Mouse (Mus musculus) hindbrain, embryonic 14.5 days (tissue): Measurements from ENCODE around the gene Wdr12. TPM values are rescaled to one million over a fixed set of nuclear protein-coding genes. Genes with fewer than 3 reads are reported as not detected.
"Not testable (repeated sequence)": the region's sequence is repeated elsewhere in the genome, so short reads cannot be mapped to it uniquely, and the experiment has no call there.

ENCODE experiments used
- ATAC-seq: fragments of 200-750 bp; cut with Nextera tagmentation; 2 replicates; pipeline ENCODE4 v1.8.0; 2017; ENCODE audit warnings: moderate number of reproducible peaks, mild to moderate bottlenecking, moderate TSS enrichment, moderate library complexity; ENCODE audit not compliant: low FRiP score
- DNase-seq: peaks from one replicate; pipeline ENCODE4 v3.0.0-alpha.2; 2015; ENCODE audit warnings: low spot score
- H3K27ac ChIP-seq: fragments of 300-500 bp; sonication (generic); 2 replicates; pipeline ENCODE4 v1.5.1; 2014; ENCODE audit warnings: mild to moderate bottlenecking, moderate library complexity
- H3K27me3 ChIP-seq: fragments of 300-500 bp; sonication (generic); 2 replicates; pipeline ENCODE4 v1.6.1; 2014; ENCODE audit warnings: mild to moderate bottlenecking, low read length, mixed read lengths; ENCODE audit not compliant: control insufficient read depth, insufficient read depth
- H3K36me3 ChIP-seq: fragments of 300-500 bp; sonication (generic); replicated peaks from 2 replicates; pipeline ENCODE4 v1.6.1; 2014; ENCODE audit not compliant: control insufficient read depth, insufficient read depth
- H3K4me1 ChIP-seq: fragments of 300-500 bp; sonication (generic); replicated peaks from 2 replicates; pipeline ENCODE4 v1.6.1; 2014; ENCODE audit warnings: antibody characterized with exemption, low read length, mixed read lengths; ENCODE audit not compliant: control insufficient read depth, insufficient read depth
- H3K4me2 ChIP-seq: fragments of 300-500 bp; sonication (generic); replicated peaks from 2 replicates; pipeline ENCODE4 v1.6.1; 2014; ENCODE audit warnings: mild to moderate bottlenecking, moderate library complexity
- H3K4me3 ChIP-seq: fragments of 300-500 bp; sonication (generic); replicated peaks from 2 replicates; pipeline ENCODE4 v1.5.1; 2014; ENCODE audit warnings: mild to moderate bottlenecking, low read length
- H3K9ac ChIP-seq: fragments of 300-500 bp; sonication (generic); 2 replicates; pipeline ENCODE4 v1.6.1; 2014
- H3K9me3 ChIP-seq: fragments of 300-500 bp; sonication (generic); 2 replicates; pipeline ENCODE4 v1.6.1; 2016; ENCODE audit warnings: low read length; ENCODE audit not compliant: control insufficient read depth
- whole genome bisulfite sequencing: fragments of 180-500 bp; shearing (Covaris S2); extraction: QIAGEN DNeasy Blood & Tissue Kit; methylation state at CpG from one replicate; pipeline ENCODE4 v1.1.7; 2014; 5-methylcytosine and 5-hydroxymethylcytosine counted together
- polyA plus RNA-seq: library from polyadenylated mRNA; unstranded; fragments of >200 nt; fragmentation: Nextera tagmentation; extraction: Ambion mirVana; gene quantifications from 2 replicates; pipeline ENCODE4 v1.2.1, GENCODE M21; 2014

Wdr12 gene
- polyA plus RNA-seq, 1 experiment from 2014 or later, result 46.3 TPM

DNA sequence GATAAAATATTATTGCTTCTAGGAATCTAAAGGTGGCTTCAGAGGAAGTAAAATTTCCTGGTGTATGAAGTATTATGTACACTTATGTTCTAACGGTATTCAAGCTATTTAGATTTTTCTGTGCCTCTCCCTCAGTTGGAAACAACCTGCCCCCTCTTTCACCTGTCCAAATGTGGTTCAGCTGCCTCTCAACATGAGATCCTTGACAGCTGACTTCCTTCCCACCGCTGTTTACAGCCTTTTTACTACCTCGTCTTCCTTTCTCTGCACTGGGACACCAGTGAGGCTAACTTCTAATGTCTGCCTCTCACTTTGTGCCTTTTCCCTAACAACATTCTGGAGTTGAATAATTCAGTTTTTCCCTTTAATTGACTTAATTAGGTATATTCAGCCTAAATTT, 22.9 kb downstream of the Wdr12 start:
- H3K4me3 ChIP-seq, result no peak overlapping the region
- H3K4me2 ChIP-seq, result no peak overlapping the region
- no peak overlapping the region for H3K27ac ChIP-seq
- H3K36me3 ChIP-seq, result peaks cover 44% of the 10 kb centered on the region
- 81% methylated on average over 3 of the region's 3 CpGs for WGBS
- no peak overlapping the region for H3K9ac ChIP-seq
- H3K9me3 ChIP-seq, result no peaks in the 10 kb centered on the region
- ATAC-seq (no peak), DNase-seq (no peak)
- no peaks in the 10 kb centered on the region for H3K27me3 ChIP-seq
- H3K4me1 ChIP-seq, result no peaks in the 10 kb centered on the region

DNA sequence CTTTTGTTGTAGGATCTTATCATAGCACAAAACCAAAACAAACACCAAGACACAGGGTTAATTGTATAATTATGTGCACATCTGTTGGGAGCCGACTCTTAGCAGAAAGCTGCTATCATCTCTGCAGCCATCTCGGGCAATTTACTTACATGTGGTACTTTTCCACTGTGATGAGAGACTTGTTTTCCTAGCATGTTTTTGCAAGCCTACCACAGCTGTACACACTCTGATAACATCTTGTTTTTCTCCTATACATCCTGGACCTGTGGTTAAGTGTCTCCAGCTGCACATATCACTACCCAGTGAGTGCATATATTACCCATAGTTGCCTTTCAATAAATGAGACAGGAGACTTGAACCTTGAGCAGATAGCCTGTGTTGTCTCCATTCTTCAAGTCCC, 23.5 kb downstream of the Wdr12 start:
- Histone ChIP-seq H3K4me2 (no peak overlapping the region), H3K4me3 (no peak overlapping the region), H3K36me3 (peaks cover 38% of the 10 kb centered on the region), H3K9ac (no peak overlapping the region), H3K9me3 (no peaks in the 10 kb centered on the region), H3K27me3 (no peaks in the 10 kb centered on the region), H3K4me1 (no peaks in the 10 kb centered on the region), H3K27ac (no peak overlapping the region)
- DNase-seq (no peak), ATAC-seq (no peak)
- 78% methylated on average over 2 of the region's 2 CpGs for whole genome bisulfite sequencing

DNA sequence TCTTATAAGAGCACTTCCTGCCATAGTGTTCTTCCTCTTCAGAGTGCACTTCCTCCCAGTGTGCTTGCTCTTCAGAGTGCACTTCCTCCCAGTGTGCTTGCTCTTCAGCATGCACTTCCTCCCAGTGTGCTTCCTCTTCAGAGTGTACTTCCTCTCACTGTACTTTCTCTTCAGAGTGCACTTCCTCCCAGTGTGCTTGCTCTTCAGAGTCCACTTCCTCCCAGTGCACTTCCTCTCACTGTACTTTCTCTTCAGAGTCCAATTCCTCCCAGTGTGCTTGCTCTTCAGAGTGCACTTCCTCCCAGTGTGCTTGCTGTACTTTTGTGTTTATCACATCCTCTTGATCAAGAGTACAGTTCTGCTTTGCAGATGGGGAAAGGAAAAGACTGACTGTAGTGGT, 27.7 kb downstream of the Wdr12 start:
- H3K4me3 ChIP-seq, H3K27ac ChIP-seq, H3K4me1 ChIP-seq, ATAC-seq, H3K27me3 ChIP-seq, H3K4me2 ChIP-seq, DNase-seq, H3K9me3 ChIP-seq, H3K36me3 ChIP-seq, H3K9ac ChIP-seq: not testable (repeated sequence)

DNA sequence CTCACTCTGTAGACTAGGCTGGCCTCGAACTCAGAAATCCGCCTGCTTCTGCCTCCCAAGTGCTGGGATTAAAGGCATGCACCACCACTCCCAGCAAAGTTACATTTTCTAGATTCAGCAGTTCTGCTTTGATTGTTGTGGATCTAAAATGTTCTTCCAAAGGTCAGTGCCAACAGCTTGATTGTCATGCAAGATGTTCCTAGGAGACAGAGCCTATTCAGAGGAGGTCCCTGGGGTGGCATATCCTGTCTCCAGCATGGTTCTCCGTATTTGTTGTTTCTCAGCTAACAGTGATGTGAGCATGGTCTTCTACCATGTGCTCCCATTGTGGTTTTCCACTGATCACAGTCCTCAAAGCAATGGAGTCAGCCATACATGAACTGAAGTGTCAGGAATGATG, 42.1 kb downstream of the Wdr12 start:
- Histone ChIP-seq H3K4me1 (no peaks in the 10 kb centered on the region), H3K4me2 (no peak overlapping the region), H3K36me3 (no peaks in the 10 kb centered on the region), H3K4me3 (no peak overlapping the region), H3K9me3 (no peaks in the 10 kb centered on the region), H3K27me3 (no peaks in the 10 kb centered on the region), H3K9ac (no peak overlapping the region), H3K27ac (no peak overlapping the region)
- WGBS, result 83% methylated on average over 3 of the region's 3 CpGs
- ATAC-seq (no peak), DNase-seq (no peak)

DNA sequence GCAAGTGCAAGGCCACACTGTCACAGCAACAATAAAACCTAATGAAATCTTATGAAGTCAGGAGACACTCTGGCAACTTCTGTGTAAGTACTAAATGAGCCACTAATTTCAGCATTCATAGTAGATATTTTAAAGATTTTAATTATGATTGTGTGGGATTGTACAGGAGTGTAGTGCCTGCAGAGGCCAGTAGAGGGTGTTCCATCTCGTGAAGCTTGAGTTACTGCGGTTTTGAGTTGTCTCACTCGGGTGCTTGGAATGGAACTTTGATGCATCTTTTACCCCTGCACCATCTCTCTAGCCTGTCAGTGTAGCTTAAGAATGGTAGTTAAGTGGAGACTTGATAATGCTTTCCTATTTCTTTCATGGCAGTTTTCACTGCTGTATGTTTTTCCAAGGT, 43.8 kb downstream of the Wdr12 start:
- no peaks in the 10 kb centered on the region for H3K36me3 ChIP-seq
- H3K27ac ChIP-seq, result no peak overlapping the region
- H3K4me2 ChIP-seq, result no peak overlapping the region
- no peaks in the 10 kb centered on the region for H3K9me3 ChIP-seq
- DNase-seq (no peak), ATAC-seq (no peak)
- H3K9ac ChIP-seq, result no peak overlapping the region
- H3K27me3 ChIP-seq, result no peaks in the 10 kb centered on the region
- no peaks in the 10 kb centered on the region for H3K4me1 ChIP-seq
- no peak overlapping the region for H3K4me3 ChIP-seq
- 32% methylated on average over 3 of the region's 3 CpGs for WGBS

DNA sequence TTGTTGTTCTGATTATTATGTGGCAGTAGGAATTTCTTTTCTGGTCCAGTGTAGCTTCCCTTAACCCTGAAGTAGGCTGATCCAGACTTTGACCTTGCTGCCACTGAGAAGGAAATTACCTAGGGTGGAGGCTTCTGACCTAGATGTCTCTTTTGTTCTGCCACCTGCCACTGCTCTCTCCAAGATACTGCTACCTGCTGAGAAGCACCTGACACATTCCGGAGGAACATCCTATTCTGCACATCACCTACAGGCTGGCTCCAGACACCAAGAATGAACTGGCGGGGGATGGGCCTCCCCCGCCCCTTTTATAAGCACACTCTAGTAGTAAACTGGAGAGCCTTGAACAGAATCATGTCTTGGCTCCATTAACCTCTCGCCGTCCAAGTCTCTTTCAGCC, 51.0 kb downstream of the Wdr12 start:
- H3K27ac ChIP-seq, ATAC-seq, H3K9me3 ChIP-seq, H3K36me3 ChIP-seq, H3K4me1 ChIP-seq, H3K4me2 ChIP-seq, H3K4me3 ChIP-seq, H3K27me3 ChIP-seq, H3K9ac ChIP-seq, DNase-seq: not testable (repeated sequence)
- WGBS, result 94% methylated on average over 5 of the region's 5 CpGs

DNA sequence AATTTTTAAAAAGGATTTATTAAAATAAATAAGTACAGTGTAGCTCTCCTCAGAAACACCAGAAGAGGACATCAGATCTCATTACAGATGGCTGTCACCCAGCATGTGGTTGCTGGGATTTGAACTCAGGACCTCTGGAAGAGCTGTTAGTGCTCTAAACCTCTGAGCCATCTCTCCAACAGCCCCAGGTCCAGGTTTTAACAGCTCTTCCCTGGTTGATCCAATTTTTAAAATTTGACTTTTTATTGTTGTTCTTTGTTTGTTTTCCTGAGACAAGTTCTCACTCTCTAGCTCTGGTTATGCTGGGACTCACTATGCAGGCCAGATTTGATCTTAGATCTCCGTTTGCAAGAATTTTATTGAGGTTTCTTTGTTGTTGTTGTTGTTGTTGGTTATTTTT, 53.9 kb downstream of the Wdr12 start:
- no peak overlapping the region for H3K27ac ChIP-seq
- 95% methylated on average over 1 of the region's 1 CpGs for WGBS
- ATAC-seq (no peak), DNase-seq (no peak)
- peaks cover 9% of the 10 kb centered on the region; the same call in 1 of the 2 replicates for H3K27me3 ChIP-seq
- H3K9me3 ChIP-seq, result no peaks in the 10 kb centered on the region
- no peaks in the 10 kb centered on the region for H3K36me3 ChIP-seq
- H3K4me2 ChIP-seq, result no peak overlapping the region
- no peak overlapping the region for H3K9ac ChIP-seq
- H3K4me1 ChIP-seq, result no peaks in the 10 kb centered on the region
- H3K4me3 ChIP-seq, result no peak overlapping the region

DNA sequence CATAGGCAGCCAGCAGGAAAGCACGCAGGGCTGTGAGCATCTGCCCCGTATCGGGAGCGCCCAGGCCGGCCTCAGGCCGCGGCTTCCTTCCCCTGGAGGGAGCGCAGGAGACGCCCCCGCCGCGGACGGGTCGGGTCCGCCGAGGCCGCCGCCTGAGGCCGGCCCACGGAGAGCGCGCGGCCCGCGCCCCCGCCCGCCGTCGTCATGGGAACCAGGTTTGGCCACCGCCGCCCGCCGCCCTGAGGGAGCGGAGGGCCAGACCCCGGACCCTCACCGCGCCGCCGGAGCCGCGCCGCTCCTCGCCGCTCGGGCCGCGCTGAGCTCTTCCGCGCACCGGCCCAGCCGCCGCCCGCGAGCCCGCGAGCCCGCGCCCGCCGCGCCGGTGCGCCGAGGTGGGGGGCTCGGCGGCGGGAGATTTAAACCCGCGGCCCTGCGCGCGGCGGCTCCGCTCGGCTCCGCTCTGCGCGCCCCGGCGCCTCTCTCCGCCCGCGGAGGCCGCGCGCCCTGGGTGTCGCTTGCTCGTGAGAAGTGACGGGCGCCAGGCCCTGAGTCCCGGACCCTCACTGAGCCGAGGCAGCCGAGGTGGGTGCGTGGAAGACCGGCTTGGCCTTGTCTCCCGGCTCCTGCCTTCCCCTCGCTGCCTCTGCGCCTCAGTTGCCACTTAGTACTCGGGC, 55.5 kb downstream of the Wdr12 start, which contains the start of gene Ica1l:
Ica1l (minus strand) TSS at position 389 of the 674 bp plus-strand sequence.
- WGBS, result under 1% methylated on average over 74 of the region's 99 CpGs
- peak within 1 kb of the TSS; percentile 91 for H3K9ac ChIP-seq
- H3K4me2 ChIP-seq, result peak within 1 kb of the TSS; percentile 88
- no peaks in the 10 kb centered on the region for H3K4me1 ChIP-seq
- H3K27ac ChIP-seq, result peak within 1 kb of the TSS; percentile 86
- H3K9me3 ChIP-seq, result no peaks in the 10 kb centered on the region
- H3K36me3 ChIP-seq, result no peaks in the 10 kb centered on the region
- ATAC-seq, result peak; percentile 91
- H3K27me3 ChIP-seq, result peaks cover 9% of the 10 kb centered on the region; the same call in 1 of the 2 replicates
- peak; percentile 70 for DNase-seq
- H3K4me3 ChIP-seq, result peak within 1 kb of the TSS; percentile 85

DNA sequence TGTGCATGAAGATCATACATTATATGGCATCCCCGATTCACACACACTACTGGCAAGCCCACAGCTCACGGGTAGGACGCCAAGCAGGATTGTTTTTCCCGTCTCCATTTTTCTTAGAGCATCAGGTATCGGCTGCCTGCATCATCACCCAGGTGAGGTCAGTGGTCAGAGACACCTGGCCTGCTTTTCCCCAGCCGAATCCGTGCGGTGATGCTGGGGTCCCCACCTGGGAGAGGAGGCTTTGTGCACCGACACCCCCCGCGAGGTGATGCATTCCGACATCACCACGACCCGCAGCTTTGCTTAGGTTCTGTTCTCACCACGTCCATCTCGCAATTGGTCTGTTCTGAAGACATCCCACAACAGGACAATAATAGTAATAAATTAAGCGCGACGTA, 56.0 kb downstream of the Wdr12 start:
- H3K4me3 ChIP-seq, result peak overlapping the region; percentile 85
- no peaks in the 10 kb centered on the region for H3K9me3 ChIP-seq
- ATAC-seq (no peak), DNase-seq (peak; percentile 47)
- H3K4me1 ChIP-seq, result no peaks in the 10 kb centered on the region
- peaks cover 9% of the 10 kb centered on the region; the same call in 1 of the 2 replicates for H3K27me3 ChIP-seq
- peak overlapping the region; percentile 86 for H3K27ac ChIP-seq
- no peaks in the 10 kb centered on the region for H3K36me3 ChIP-seq
- WGBS, result 2% methylated on average over 19 of the region's 19 CpGs
- peak overlapping the region; percentile 88 for H3K4me2 ChIP-seq
- H3K9ac ChIP-seq, result peak overlapping the region; percentile 91

DNA sequence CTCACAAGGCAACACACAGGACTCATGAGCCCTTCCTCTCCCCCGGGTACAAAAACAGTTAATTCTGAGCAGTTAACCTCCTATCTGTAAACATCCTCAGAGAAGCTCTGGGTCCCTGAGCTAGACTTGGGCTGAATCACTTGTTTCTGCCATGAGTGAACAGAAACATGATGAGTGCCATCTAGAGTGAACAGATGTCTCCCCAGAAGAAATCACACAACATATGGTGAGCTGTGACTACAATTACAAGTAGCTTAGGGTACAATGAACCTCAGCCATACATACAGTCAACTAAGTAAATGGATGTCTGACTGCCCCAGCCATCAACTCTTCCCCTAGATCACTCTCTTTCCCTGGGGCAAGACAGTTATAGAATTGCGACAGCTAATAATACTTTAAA, 63.4 kb downstream of the Wdr12 start:
- no peak for ATAC-seq
- Histone ChIP-seq H3K4me2 (no peak overlapping the region), H3K9me3 (no peaks in the 10 kb centered on the region), H3K4me3 (no peak overlapping the region), H3K27me3 (no peaks in the 10 kb centered on the region), H3K36me3 (no peaks in the 10 kb centered on the region), H3K27ac (no peak overlapping the region), H3K4me1 (no peaks in the 10 kb centered on the region), H3K9ac (no peak overlapping the region)
- 89% methylated on average over 2 of the region's 2 CpGs for WGBS
- no peak for DNase-seq
